Mouse (Mus musculus) forebrain, embryonic 10.5 days (tissue): ENCODE measurements at regions not wholly inside any gene's neighbourhood (a gene's known extent, or its start where the extent isn't known, plus 50 kb on each side); places are given as distances from the start of the nearest gene placed in this dataset.
A peak's percentile ranks its signal among the peaks of the same experiment; 100 is the strongest.
"Not testable (repeated sequence)": the region's sequence is repeated elsewhere in the genome, so short reads cannot be mapped to it uniquely, and the experiment has no call there.

Source experiments
- DNase-seq: peaks from one replicate; pipeline ENCODE4 v3.0.0-alpha.2; 2017; ENCODE audit warnings: low spot score; ENCODE audit errors: extremely low spot score
- H3K27ac ChIP-seq: fragments of 300-500 bp; sonication (generic); 2 replicates; pipeline ENCODE4 v1.5.1; 2016; ENCODE audit warnings: mild to moderate bottlenecking
- H3K27me3 ChIP-seq: fragments of 300-500 bp; sonication (generic); 2 replicates; pipeline ENCODE4 v1.6.1; 2016; ENCODE audit warnings: mild to moderate bottlenecking; ENCODE audit not compliant: poor library complexity, severe bottlenecking
- H3K36me3 ChIP-seq: fragments of 300-500 bp; sonication (generic); replicated peaks from 2 replicates; pipeline ENCODE4 v1.6.1; 2016; ENCODE audit warnings: mild to moderate bottlenecking, moderate library complexity
- H3K4me1 ChIP-seq: fragments of 300-500 bp; sonication (generic); 2 replicates; pipeline ENCODE4 v1.6.1; 2016
- H3K4me3 ChIP-seq: fragments of 300-500 bp; sonication (generic); 2 replicates; pipeline ENCODE4 v1.5.1; 2016; ENCODE audit warnings: mild to moderate bottlenecking, moderate library complexity
- H3K9me3 ChIP-seq: fragments of 300-500 bp; sonication (generic); 2 replicates; pipeline ENCODE4 v1.6.1; 2016; ENCODE audit warnings: mild to moderate bottlenecking, moderate library complexity
- WGBS: fragments of 180-500 bp; shearing (Covaris S2); methylation state at CpG from one replicate; pipeline ENCODE4 v1.1.7; 2016; 5-methylcytosine and 5-hydroxymethylcytosine counted together

DNA sequence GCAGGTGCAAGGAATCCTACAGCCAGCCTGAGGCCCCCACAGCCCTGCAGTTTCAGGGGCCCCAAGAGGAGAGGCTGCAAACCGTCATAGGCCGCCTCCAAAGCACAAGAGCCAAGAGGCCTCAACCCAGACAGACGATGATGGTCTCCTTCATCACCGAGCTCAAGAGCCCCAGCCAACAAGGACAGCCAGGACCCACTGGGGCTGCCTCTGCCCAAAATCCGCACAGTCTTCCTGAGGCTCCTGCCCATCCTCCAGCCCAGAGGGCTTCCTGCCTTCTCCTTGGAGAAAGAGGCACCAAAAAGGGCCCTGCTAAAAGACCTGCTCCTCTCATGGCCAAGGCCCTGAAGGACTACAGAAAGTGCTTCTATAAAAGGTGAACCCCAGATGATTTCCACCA lies 112.3 kb downstream of the Nus1 start:
- not testable (repeated sequence) for H3K4me1 ChIP-seq, H3K27me3 ChIP-seq, DNase-seq, H3K9me3 ChIP-seq, H3K4me3 ChIP-seq, H3K36me3 ChIP-seq, H3K27ac ChIP-seq
- WGBS: 90% methylated on average over 3 of the region's 5 CpGs

DNA sequence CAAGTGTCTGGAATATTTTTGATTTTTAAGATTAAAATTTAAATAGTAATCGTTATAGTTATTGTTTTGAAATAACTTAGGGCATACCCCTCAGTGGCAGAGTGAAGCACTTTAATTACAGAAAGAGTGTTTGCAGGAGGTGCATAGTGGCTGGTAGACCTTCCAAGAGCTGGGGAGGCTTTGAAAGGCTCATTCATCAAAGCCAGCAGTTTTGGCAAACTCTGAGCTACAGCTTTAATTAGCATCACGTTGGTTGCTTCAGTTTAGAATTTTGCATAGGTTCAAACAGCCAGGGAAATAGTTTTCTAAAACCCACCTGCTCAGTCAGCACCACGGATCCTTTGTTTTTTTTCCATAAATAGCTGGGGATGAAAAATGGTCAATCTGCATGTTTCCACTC lies 113.5 kb downstream of the Nus1 start:
- 0 out of 2 replicates have a peak, but pooled peaks cover 5% of the 10 kb centered on the region for H3K4me1 ChIP-seq
- 67% methylated on average over 3 of the region's 3 CpGs for WGBS
- H3K4me3 ChIP-seq: no peak overlapping the region
- no peaks in the 10 kb centered on the region for H3K9me3 ChIP-seq
- no peaks in the 10 kb centered on the region for H3K36me3 ChIP-seq
- DNase-seq: no peak
- no peak overlapping the region for H3K27ac ChIP-seq
- H3K27me3 ChIP-seq: no peaks in the 10 kb centered on the region

DNA sequence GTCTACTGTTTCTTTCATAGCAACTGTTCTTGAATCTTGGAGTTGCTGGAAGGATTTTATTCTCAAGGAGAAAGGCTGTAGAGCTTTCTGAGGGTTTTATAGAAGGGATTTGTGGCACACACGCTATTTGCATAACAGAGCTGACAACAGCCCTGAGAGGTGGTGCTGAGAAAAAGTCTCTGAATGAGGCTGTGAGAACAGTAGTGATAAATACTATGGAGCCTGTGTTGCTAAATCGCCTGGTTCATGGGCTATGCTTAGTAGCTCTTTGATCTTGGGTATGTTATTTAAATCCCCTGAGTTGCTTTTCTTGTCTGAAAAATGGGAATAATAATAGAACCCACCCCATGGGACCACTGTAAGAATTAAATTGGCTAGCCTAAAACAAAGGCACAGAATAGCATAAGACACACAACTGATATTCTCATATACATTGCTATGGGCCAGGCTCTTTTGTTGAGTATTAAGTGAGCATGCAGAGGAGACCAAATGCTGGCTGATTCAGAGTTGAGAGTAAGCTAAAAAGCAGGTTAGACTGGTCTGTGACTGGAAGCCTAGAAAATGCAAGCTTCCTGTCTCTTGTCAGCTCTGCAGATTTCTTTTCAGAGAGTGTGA lies 116.0 kb downstream of the Nus1 start:
- Histone ChIP-seq H3K27me3 (no peaks in the 10 kb centered on the region), H3K36me3 (no peaks in the 10 kb centered on the region), H3K4me1 (peaks cover 10% of the 10 kb centered on the region; the same call in 1 of the 2 replicates), H3K9me3 (no peaks in the 10 kb centered on the region), H3K27ac (no peak overlapping the region), H3K4me3 (no peak overlapping the region)
- WGBS: 21% methylated on average over 2 of the region's 2 CpGs
- no peak for DNase-seq

DNA sequence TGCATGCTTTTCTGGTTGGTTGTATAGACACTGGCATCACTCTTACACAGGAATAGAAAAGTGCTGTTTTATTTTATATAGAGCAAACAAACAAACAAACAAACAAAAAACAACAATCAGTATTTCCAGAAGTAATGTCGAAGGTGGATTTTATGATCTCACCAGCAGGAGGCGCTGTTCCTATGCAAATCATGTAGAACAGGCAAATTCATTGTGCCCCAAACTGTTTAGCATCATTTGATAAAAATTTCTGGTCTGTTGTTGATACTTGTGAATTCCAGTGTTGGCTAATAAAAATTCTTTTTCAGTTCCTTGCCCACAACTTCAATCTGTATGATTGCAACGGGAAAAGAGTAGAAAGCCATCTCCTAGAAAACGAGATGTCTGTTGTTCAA lies 116.5 kb downstream of the Nus1 start:
- peak; percentile 33 for DNase-seq

DNA sequence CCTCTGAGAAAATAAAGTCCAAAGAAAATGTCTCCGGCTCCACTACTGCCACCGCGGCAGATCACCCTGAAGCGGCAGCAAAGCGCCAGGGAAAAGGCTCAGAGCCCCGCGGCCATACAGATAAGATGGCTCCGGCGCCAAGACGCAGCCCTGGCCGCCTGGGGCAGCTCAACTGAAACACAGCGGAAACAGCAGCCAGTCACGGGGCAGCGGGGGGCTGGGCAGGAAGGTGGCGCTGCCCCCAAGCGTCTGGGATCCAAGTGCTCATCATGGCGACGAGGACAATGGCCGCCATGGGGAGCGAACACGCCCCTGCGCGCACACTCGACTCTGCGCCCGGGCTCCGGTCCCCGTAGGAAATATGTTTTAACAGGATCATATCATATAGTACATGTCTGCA lies 128.2 kb downstream of the Nus1 start:
- H3K36me3 ChIP-seq: no peaks in the 10 kb centered on the region
- H3K9me3 ChIP-seq: peaks cover 4% of the 10 kb centered on the region; the same call in 1 of the 2 replicates
- 88% methylated on average over 28 of the region's 28 CpGs for WGBS
- no peak overlapping the region for H3K4me3 ChIP-seq
- no peaks in the 10 kb centered on the region for H3K27me3 ChIP-seq
- H3K4me1 ChIP-seq: no peaks in the 10 kb centered on the region
- H3K27ac ChIP-seq: no peak overlapping the region
- DNase-seq: no peak

More for the DNA sequence above, 116.5 kb downstream of the Nus1 start:
- no peak overlapping the region for H3K4me3 ChIP-seq
- no peaks in the 10 kb centered on the region for H3K9me3 ChIP-seq
- no peak overlapping the region for H3K27ac ChIP-seq
- H3K36me3 ChIP-seq: no peaks in the 10 kb centered on the region
- 54% methylated on average over 4 of the region's 4 CpGs for WGBS
- no peaks in the 10 kb centered on the region for H3K27me3 ChIP-seq
- H3K4me1 ChIP-seq: peaks cover 10% of the 10 kb centered on the region; the same call in 1 of the 2 replicates

DNA sequence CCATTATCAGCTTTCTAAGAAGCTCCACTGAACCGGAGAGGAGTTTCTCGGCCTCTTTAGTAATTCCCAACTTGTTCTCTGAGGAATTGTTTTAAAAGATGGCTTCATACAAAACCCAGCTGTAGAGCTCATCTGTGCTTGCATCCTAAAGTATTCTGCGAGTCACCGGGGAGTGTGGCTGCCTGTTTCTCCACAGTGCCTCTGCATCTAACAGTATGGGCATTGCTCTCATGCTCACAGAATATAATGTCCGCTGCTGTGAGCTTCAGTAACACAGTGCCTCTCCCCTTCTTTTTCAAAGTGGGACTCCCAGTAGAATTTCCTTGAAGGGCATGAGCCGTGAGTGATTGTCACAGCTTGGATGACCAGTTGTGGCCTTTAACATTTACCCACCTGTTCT lies 113.0 kb upstream of the Slc35f1 start:
- Histone ChIP-seq H3K27ac (no peak overlapping the region), H3K4me3 (no peak overlapping the region), H3K9me3 (no peaks in the 10 kb centered on the region), H3K36me3 (no peaks in the 10 kb centered on the region), H3K4me1 (peaks cover 18% of the 10 kb centered on the region), H3K27me3 (no peaks in the 10 kb centered on the region)
- no peak for DNase-seq
- 70% methylated on average over 6 of the region's 6 CpGs for WGBS

DNA sequence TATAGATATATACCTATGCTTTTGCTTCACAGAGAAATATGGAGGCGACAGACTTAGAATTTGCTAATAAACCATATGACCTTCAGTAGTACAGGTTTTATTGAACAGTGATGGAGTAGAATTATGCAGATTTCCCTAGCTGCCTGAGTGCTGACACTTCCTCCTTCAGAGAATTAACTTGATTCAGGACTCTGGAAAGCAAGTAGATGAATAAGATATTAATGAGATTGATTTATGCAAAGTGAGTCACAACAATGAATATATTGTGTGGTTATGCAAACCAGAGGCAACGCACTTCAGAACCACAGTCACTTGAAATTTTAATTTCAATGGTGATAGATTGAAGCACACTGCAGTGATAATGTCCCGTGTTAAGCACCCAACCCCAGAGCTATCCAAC lies 112.5 kb upstream of the Slc35f1 start:
- H3K4me1 ChIP-seq: peaks cover 18% of the 10 kb centered on the region
- no peaks in the 10 kb centered on the region for H3K27me3 ChIP-seq
- H3K36me3 ChIP-seq: no peaks in the 10 kb centered on the region
- no peak overlapping the region for H3K4me3 ChIP-seq
- WGBS: 88% methylated on average over 3 of the region's 3 CpGs
- no peak for DNase-seq
- H3K9me3 ChIP-seq: no peaks in the 10 kb centered on the region
- no peak overlapping the region for H3K27ac ChIP-seq

DNA sequence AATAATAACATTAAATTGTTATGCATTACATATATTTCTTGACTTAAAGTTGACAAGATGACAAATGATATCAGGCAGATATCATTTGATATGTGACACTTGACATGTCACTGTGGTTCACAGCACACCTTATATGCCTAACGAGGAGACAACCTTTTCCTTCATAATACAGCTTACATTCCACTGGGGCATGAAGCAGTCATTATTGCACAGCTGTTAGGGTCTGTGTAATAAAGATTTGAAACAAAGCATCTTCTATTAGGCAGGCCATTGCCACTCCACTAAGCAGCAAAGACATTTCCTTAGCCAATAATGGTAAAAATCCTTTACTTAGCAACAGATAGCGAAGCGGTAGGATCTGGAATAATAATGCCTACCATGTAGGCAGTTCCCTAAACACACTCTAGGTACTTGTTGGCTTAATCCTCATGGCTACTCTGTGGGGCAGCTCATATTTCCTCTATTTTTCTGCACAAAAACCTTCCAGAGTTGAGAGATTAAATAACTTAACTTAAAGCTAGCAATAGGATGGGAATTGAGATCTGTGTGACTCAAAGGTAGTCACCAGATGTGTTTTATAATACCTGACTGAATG lies 112.0 kb upstream of the Slc35f1 start:
- Histone ChIP-seq H3K27me3 (no peaks in the 10 kb centered on the region), H3K27ac (no peak overlapping the region), H3K4me3 (no peak overlapping the region), H3K36me3 (no peaks in the 10 kb centered on the region), H3K4me1 (peaks cover 18% of the 10 kb centered on the region), H3K9me3 (no peaks in the 10 kb centered on the region)
- WGBS: 65% methylated on average over 3 of the region's 3 CpGs
- no peak for DNase-seq

DNA sequence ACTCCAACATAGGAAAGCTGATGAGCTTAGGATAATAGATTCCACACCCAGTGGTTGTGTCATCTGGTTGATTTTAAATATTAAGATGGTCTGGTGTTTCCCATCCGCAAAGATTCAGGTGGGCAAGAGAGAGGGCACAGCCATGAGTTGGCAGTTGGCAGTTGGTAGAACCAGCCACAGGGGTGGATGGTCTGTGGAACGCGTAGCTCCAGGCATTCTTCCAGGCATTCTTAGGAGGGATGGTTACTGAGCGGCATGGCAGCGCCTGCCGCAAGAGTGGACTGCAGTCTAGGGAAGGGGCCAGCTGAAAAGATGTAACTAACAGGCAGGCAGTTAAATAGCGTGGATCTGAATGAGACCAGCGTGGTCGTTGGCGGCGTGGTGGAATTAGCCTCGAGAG lies 96.6 kb upstream of the Slc35f1 start:
- Histone ChIP-seq H3K36me3 (no peaks in the 10 kb centered on the region), H3K27ac (no peak overlapping the region), H3K27me3 (no peaks in the 10 kb centered on the region), H3K9me3 (no peaks in the 10 kb centered on the region), H3K4me1 (no peaks in the 10 kb centered on the region), H3K4me3 (no peak overlapping the region)
- DNase-seq: no peak
- 95% methylated on average over 12 of the region's 12 CpGs for WGBS
